Mouse (Mus musculus) spleen, postnatal 4 days (tissue): Measurements from ENCODE around the gene Hnrnpa3.
A peak's percentile ranks its signal among the peaks of the same experiment; 100 is the strongest.
"Not testable (repeated sequence)": the region's sequence is repeated elsewhere in the genome, so short reads cannot be mapped to it uniquely, and the experiment has no call there.

Experiments
- DNase-seq, 2 experiments: peaks; one replicate each; pipeline ENCODE4 v3.0.0; 2022; ENCODE audit warnings: low spot score in 2 of 2

Hnrnpa3 gene

GRCm38 (mm10) chr2:75658727-75659628 lies at the start of gene Hnrnpa3:
Gene Hnrnpa3 (plus strand): TSS chr2:75659261.
- DNase-seq = peak; percentile 98

GRCm38 (mm10) chr2:75609971-75610370 lies 49.1 kb upstream of the Hnrnpa3 start:
- no peak for DNase-seq

DNA sequence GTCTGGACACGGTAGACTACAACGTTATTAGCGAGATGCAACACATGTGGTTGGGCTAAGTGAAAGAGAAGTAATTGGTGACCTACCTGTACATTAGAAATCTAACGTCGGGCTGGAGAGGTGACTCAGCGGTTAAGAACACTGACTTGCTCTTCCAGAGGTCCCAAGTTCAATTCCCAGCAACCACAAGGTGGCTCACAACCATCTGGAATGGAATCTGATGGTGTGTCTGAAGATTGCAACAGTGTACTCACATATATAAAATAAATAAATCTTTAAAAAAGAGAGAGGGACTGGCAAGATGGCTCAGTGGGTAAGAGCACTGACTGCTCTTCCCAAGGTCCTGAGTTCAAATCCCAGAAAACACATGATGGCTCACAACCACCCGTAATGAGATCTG lies 48.5 kb upstream of the Hnrnpa3 start:
- not testable (repeated sequence) for DNase-seq

- no peak for DNase-seq
Observed at GRCm38 (mm10) chr2:75611041-75611805, 47.8 kb upstream of the Hnrnpa3 start.

DNA sequence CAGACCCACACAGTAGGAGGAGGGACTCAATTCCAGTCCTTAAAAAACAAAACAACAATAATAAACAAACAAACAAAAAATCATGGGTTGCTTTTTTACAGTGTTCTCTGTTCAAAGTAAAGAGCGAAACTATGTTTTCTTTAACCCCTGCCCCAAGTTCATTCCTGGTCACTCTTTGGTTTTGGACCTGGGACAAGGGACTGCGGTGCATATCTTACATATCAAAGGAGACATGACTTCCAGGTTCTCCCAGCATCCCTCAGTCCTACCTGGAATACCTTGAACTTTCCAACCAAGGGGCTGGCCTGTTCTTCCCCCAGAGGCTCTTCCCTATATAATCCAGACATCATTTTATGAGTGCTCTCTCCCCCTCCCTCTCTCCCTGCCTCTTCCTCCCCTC lies 47.1 kb upstream of the Hnrnpa3 start:
- DNase-seq = no peak

GRCm38 (mm10) chr2:75612981-75613567 lies 46.0 kb upstream of the Hnrnpa3 start:
- no peak for DNase-seq

- no peak for DNase-seq
Observed at GRCm38 (mm10) chr2:75614577-75614976, 44.5 kb upstream of the Hnrnpa3 start.

GRCm38 (mm10) chr2:75616911-75617310 lies 42.1 kb upstream of the Hnrnpa3 start:
- no peak for DNase-seq

- no peak for DNase-seq
Observed at GRCm38 (mm10) chr2:75618712-75619111, 40.3 kb upstream of the Hnrnpa3 start.

DNA sequence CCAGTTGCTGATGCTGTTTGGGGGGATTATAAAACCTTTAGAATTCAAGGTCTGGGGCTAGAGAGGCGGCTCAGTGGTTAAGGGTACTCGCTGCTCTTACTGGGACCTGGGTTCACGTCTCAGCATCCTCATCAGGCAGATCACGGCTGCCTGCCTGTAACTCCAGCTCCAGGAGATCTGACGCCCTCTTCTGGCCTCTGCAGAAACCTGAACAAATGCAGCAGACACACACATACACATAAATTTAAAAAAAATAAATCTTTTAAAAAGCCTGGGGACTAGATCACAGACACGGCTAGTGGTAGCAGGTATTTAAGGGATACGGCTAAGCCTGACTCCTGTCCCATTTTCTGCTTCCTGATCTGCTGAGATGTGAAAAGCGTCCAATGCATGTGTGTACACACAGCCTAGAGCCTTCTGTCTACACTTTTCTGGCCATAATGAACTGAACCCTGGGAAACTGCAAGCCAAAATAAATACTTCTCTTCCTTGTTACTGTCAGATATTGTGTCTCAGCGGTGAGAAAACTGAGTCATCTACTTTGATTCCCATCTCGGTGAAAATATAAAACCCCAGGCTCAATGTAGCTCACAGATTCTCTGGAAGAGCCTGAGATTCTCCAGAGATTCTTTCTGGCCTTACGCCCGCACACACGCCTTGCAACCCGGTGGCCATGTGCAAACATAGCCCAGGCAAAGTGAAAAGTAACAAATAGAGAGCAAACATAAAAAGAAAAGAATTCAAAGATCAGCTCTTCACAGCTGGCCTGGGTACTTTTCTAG lies 37.0 kb upstream of the Hnrnpa3 start:
- no peak for DNase-seq

- no peak for DNase-seq
Observed at GRCm38 (mm10) chr2:75625086-75625485, 34.0 kb upstream of the Hnrnpa3 start.

DNA sequence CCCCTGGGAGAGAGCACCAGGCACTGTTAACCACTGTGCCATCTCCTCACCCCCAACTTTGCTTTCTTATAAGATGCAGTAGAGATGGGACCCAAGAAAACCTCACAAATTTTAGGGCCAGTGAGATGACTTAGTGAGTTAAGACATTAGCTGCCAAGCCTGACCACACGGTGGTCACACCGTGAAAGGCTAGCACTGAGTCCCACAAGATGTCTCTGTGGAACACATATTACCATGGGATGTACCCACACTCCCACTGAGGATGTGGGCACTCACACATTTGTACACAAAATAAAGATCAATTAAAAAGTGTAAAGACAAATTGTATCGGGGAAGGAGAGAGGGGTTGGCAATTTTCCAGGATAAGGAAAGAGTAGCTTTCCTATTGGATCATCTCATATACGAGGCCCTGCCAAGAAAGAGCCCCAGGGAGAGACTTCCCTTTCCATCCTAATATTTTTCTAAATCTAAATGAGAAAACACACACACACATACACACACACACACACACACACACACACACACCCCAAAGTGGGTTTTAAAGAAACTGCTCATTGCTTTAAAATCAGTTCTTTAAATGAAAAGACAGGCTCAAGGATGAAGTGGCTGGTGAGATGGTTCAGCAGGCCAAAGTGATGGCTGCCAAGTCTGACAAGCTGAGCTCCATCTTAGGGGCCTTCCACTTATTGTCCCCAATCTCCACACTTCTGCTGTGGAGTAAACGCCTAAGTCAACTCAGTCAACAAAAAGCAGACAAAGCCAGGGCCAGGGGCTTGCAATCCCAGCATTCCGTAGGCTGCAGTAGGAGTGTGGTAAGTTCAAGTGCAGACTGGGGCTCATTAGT lies 32.2 kb upstream of the Hnrnpa3 start:
- no peak for DNase-seq

- DNase-seq = no peak
Observed at GRCm38 (mm10) chr2:75628487-75628886, 30.6 kb upstream of the Hnrnpa3 start.

- no peak for DNase-seq
Observed at GRCm38 (mm10) chr2:75631421-75631820, 27.6 kb upstream of the Hnrnpa3 start.

DNA sequence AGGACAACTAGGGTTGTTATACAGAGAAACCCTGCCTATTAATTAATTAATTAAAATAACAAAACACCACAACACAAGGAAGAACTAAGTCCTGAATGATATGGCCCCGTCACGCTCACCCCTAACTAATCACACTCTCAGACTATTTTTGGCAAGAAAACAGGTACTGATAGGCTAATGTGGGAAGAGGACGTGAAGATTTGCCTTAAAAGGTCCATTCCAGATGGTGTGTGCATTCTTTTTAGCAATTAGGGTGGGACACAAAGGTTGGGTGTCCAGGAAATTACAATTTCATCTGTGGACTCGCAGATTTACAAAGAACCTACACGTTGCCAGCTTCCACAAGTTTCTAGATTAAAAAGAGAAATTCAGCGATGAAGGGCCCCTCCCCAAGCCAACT lies 27.0 kb upstream of the Hnrnpa3 start:
- DNase-seq = no peak

- no peak for DNase-seq
Observed at GRCm38 (mm10) chr2:75632721-75633181, 26.3 kb upstream of the Hnrnpa3 start.

DNA sequence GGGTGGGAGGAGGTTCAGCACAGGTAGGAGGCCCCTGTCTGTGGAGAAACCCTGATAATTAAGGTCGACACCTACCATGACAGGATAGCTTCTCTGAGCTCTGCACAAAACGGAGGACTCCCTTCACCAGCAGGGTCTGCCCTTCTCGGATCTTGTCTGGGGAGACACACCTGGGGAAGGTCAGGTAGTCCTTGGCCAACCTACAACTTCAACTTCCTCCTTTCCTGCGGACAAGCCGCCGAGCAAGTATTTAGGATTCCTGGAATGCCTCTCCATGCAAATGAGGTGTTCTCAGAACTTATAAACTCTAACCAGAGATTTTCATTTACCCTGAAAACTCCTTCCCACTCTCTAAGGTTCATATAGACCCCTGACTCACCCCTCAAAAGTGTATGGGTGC lies 25.7 kb upstream of the Hnrnpa3 start:
- no peak for DNase-seq

- DNase-seq = no peak
Observed at GRCm38 (mm10) chr2:75633784-75634183, 25.3 kb upstream of the Hnrnpa3 start.

DNA sequence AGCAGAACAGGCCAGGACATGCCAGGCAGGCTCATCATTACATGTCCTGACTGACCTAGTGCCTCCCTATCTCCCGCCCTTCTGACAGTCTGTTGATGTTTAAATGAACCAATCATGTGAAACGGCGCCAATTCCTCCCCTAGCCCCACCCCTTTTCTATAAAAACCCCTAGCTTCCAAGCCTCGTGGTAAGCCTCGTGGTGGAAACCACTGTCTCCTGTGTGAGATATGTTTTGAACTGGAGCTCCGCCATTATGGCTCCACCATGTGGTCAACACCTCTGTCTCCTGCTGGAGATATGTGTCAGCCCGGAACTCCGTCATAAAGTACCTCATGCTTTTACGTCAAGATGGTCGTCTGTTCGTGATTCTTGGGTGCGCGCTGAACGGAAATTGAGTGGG lies 24.6 kb upstream of the Hnrnpa3 start:
- DNase-seq = not testable (repeated sequence)

DNA sequence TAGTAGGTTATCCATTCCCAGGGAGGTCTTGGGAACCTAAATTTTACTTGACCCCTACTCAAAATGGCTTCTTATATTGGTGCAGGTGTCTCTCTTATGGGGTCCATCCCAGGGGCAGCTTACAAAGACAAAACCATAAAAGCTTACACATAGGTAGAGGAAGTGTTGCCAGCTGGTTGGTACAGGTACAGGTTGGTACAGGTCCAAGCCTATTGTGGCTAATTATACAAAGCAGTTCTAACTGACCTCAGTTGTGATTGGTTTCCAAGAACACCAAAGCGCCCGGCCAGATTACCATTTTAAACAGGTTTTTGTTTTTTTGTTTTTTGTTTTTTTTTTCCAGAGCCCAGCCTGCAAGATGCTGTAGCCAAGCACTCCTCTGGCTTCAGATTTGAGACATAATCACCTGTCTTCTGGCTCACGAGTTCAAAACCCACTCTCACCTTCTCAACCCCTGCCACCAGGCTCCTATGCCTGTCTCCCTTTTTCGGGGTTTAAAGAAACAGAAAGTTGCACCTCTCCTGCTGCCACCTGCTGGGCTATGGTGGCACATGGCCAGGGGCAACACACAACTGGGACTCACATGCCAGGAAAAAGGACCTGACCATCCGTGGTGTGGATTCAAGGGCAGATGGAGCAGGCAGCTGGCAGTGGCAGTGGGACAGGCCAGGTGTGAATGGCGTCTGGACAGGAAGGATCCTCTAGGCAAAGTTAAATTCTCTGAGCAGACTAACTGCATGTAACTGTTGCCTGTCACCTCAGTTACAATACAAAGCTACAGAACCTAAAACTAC lies 22.6 kb upstream of the Hnrnpa3 start:
- DNase-seq = peak; percentile 43 to 73
